Mouse (Mus musculus): ENCODE data around the gene Dmrta2.

DNA sequence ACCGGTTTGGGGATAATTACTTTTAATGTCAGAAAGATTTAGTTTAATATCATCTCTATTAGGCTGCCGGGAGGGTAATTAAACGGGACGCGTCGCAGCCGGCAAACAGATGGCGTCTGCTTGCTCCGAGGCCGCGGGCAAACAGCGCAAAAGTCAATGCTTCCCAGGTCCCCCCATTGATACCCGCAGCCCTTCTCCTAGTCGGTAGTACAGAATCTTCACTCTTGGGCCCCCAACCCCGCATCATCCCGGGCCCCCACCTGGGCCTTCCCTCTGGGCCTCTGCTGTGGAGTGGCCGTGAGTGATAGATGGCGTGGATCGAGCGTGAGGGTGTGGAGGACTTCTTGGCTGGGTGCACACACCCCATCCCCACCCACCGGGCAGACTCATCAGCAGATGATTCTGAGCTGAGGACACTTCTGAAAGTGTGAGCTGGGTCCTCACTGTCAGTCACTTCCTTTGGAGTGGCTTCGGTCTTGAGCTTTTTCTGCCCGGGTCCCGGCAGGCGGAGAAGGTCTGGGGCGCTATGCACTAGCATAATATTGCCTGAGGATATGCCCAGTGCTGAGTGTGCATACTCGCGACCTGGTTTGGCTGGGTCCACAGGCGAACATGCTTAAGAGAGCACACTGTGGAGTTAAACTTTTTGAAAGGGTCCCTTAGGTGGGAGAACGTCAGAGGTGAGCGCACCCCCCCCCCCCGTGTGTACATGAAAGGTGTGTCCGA, 3.0 kb upstream of the Dmrta2 start:
- TF ChIP-seq CTCF (IDR thresholded peaks at IDR 0.05; ENCODE audit: borderline replicate concordance, insufficient read depth, low read length) = no peak
- TF ChIP-seq POLR2A (IDR thresholded peaks at IDR 0.05; ENCODE audit: low read depth, low read length) = no peak
